10 mouse cellular contexts compared by ENCODE assay signal in the genomic region with DNA sequence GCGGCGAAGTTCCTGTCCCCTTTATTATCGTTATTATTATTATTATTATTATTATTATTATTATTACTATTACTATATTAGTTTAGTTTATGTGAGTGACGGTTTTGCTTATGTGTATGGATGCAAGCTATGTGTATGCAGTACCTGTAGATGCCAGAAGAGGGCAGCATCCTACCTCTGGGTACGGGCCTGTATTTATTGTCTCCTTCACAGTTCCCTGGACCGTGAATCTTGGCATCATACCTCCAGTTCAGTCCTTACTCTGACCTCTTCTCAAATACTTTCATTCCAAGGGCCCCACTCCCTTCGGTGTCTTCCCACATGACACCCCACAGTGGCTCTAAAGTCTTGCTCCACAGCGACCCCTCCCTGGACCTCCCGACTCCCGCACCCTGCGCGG. TPM values are rescaled to one million over a fixed set of nuclear protein-coding genes. Genes with fewer than 3 reads are reported as not detected.
DNase-seq lines count a peak whose midpoint lies in the region; ATAC-seq and TF ChIP-seq lines count a peak whose summit lies in the region.
"Had no signal": no experiment of that assay in that cellular context is flagged by ENCODE, and none has a peak within 500 bp of the region (broad histone marks: within the 10 kb centered on the region; RNA-seq: fewer than 3 reads in every experiment).

No protein-coding gene starts in this region.

- no peak overlapping the region for H3K27ac ChIP-seq in layer of hippocampus, adult 2 months

- ATAC-seq in megakaryocyte, adult 5-6 weeks (ENCODE audit: poor library complexity, severe bottlenecking) = no peak

- peak; percentile 70 for TF ChIP-seq CTCF in layer of hippocampus, adult 2 months (conservative IDR thresholded peaks at IDR 0.05)

- no peak overlapping the region for H3K4me3 ChIP-seq in layer of hippocampus, adult 2 months

- DNase-seq in embryo, embryonic 10 days (ENCODE audit: low spot score) = peak; percentile 52
- no peak for DNase-seq in embryo, embryonic 9.5 days (ENCODE audit: extremely low spot score)
- no peak for DNase-seq in layer of hippocampus, adult 2 months (ENCODE audit: low spot score in 2 of 2)
- no peak for DNase-seq in layer of hippocampus, postnatal 25 days (ENCODE audit: extremely low spot score in 1 of 2, low spot score in 1 of 2)
- DNase-seq in 416B (ENCODE audit: low read depth) = peak; percentile 42
- peak; percentile 12 for DNase-seq in c-Kit-positive CD71-positive TER-119-positive erythroid progenitor cells, embryonic 14.5 days (ENCODE audit: low spot score)
- no peak for DNase-seq in layer of hippocampus, postnatal 36 days
- DNase-seq: cerebellum, adult 18-20 months; left cerebral cortex, postnatal 4 days had no signal

RNA-seq across cellular contexts. Expression of gene Rpl38, which starts 40.3 kb away (rescaled TPM):
- 100 to 1,000 TPM; 905 to 943 TPM for total RNA-seq in layer of hippocampus, adult 2 months (2021)
- total RNA-seq in layer of hippocampus, postnatal 25 days (2021) = 100 to 1,000 TPM; 761 to 890 TPM
- total RNA-seq in megakaryocyte, adult 5-6 weeks (2015) = 716 and 867 TPM in 2 replicates
- total RNA-seq in megakaryocyte, adult 5-6 weeks (2017) = 2,870 and 3,242 TPM in 2 replicates
- total RNA-seq in layer of hippocampus, postnatal 36 days (2021) = 100 to 1,000 TPM; 846 to 926 TPM

RNA-seq across cellular contexts. Expression of gene Ttyh2, which starts 47.2 kb away (rescaled TPM):
- 10 to 100 TPM; 24.4 to 27.8 TPM for total RNA-seq in layer of hippocampus, adult 2 months (2021)
- total RNA-seq in layer of hippocampus, postnatal 25 days (2021) = 10 to 100 TPM; 28.8 to 34.0 TPM
- total RNA-seq in megakaryocyte, adult 5-6 weeks (2015) = 0.27 and 0.40 TPM in 2 replicates
- total RNA-seq in megakaryocyte, adult 5-6 weeks (2017) = 0.73 and 0.88 TPM in 2 replicates
- total RNA-seq in layer of hippocampus, postnatal 36 days (2021) = 10 to 100 TPM; 29.5 to 30.6 TPM

Comparison
In these comparisons a context has a peak if more than half of its experiments do, and no peak if none do; other contexts are left out.
1. DNase-seq: peak in embryo, embryonic 10 days (single experiment), 416B (single experiment) and c-Kit-positive CD71-positive TER-119-positive erythroid progenitor cells, embryonic 14.5 days (single experiment); none in embryo, embryonic 9.5 days (single experiment), layer of hippocampus, adult 2 months (0 of 2), layer of hippocampus, postnatal 25 days (0 of 2) and layer of hippocampus, postnatal 36 days (0 of 2).
2. RNA of gene Ttyh2, which starts 47.2 kb away (total RNA-seq): 28.8 to 34.0 TPM in layer of hippocampus, postnatal 25 days, 29.5 to 30.6 TPM in layer of hippocampus, postnatal 36 days and 24.4 to 27.8 TPM in layer of hippocampus, adult 2 months; 0.27 to 0.88 TPM in megakaryocyte, adult 5-6 weeks; every median in the first group is over 10 times any median in the second.